In genomic region chr7:45215673-45216441, GRCm38 (mm10) we compare ENCODE assay signal across 8 mouse cellular contexts. TPM values are rescaled to one million over a fixed set of nuclear protein-coding genes. Genes with fewer than 3 reads are reported as not detected.
DNase-seq lines count a peak whose midpoint lies in the region; ATAC-seq and TF ChIP-seq lines count a peak whose summit lies in the region.

TSS of gene Tead2 (plus strand) at chr7:45215753.

- ATAC-seq in kidney, embryonic 14.5 days (ENCODE audit: low FRiP score, low TSS enrichment), result peak; percentile 68
- peak; percentile 44; the same call in 1 of the 2 replicates for ATAC-seq in stomach, embryonic 15.5 days (ENCODE audit: insufficient read depth, low FRiP score, low read depth)

- peak within 1 kb of the TSS; percentile 78 for H3K27ac ChIP-seq in ES-E14 (ENCODE audit: insufficient read depth, low read depth, low read length, poor library complexity, severe bottlenecking)
- peak within 1 kb of the TSS; percentile 96 for H3K27ac ChIP-seq in kidney, embryonic 14.5 days (ENCODE audit: low read depth, low read length)
- H3K27ac ChIP-seq in stomach, embryonic 15.5 days, result peak within 1 kb of the TSS; percentile 94

- in situ Hi-C loops in ES-E14 (cut with MboI; ENCODE audit: low sequenced_read_pairs in 2 of 2, unreplicated experiment in 2 of 2), result no loop called here

- H3K4me1 ChIP-seq in ES-E14 (ENCODE audit: control insufficient read depth in 2 of 2, insufficient read depth in 2 of 2, low read length in 2 of 2, poor library complexity in 1 of 2), result peaks cover 4 to 27% of the 10 kb centered on the region in 2 experiments; a peak in 2 of 4 replicates
- H3K4me1 ChIP-seq in kidney, embryonic 14.5 days (ENCODE audit: control insufficient read depth, insufficient read depth, low read length), result peaks cover 21% of the 10 kb centered on the region
- peaks cover 21% of the 10 kb centered on the region for H3K4me1 ChIP-seq in stomach, embryonic 15.5 days

- peaks cover 14% of the 10 kb centered on the region; the same call in 1 of the 2 replicates for H3K27me3 ChIP-seq in kidney, embryonic 14.5 days (ENCODE audit: control insufficient read depth, insufficient read depth, low read length)
- H3K27me3 ChIP-seq in stomach, embryonic 15.5 days (replicated peaks), result peaks cover 16% of the 10 kb centered on the region

- DNase-seq in ES-E14 (ENCODE audit: low read depth, low spot score), result peak; percentile 69
- DNase-seq in adrenal gland, adult 8-10 months, result no peak
- DNase-seq in forelimb bud, embryonic 11.5 days (ENCODE audit: low read depth, low spot score), result peak; percentile 67
- DNase-seq in lung, postnatal 10 days, result peak; percentile 74
- DNase-seq in layer of hippocampus, adult 8-10 months (ENCODE audit: low spot score in 2 of 2), result no peak
- DNase-seq in spleen, adult 12 weeks (ENCODE audit: low spot score), result no peak

- H3K4me2 ChIP-seq in kidney, embryonic 14.5 days (replicated peaks; ENCODE audit: low read depth, low read length), result peak within 1 kb of the TSS; percentile 79
- peak within 1 kb of the TSS; percentile 60 for H3K4me2 ChIP-seq in stomach, embryonic 15.5 days

- H3K4me3 ChIP-seq in ES-E14 (ENCODE audit: insufficient read depth in 1 of 2, low read depth in 1 of 2, low read length in 2 of 2, poor library complexity in 1 of 2, severe bottlenecking in 1 of 2), result peak within 1 kb of the TSS; percentile 70 to 89
- H3K4me3 ChIP-seq in kidney, embryonic 14.5 days (ENCODE audit: low read length), result peak within 1 kb of the TSS; percentile 78
- peak within 1 kb of the TSS; percentile 83 for H3K4me3 ChIP-seq in stomach, embryonic 15.5 days (replicated peaks)

- H3K9ac ChIP-seq in ES-E14 (ENCODE audit: insufficient read depth, low read depth, low read length, poor library complexity, severe bottlenecking), result peak within 1 kb of the TSS; percentile 93
- peak within 1 kb of the TSS; percentile 95 for H3K9ac ChIP-seq in kidney, embryonic 14.5 days (ENCODE audit: low read depth, low read length)
- H3K9ac ChIP-seq in stomach, embryonic 15.5 days, result peak within 1 kb of the TSS; percentile 82

- H3K36me3 ChIP-seq in ES-E14 (ENCODE audit: control insufficient read depth, insufficient read depth, low read length, poor library complexity, severe bottlenecking), result peaks cover 29% of the 10 kb centered on the region
- peaks cover 39% of the 10 kb centered on the region for H3K36me3 ChIP-seq in kidney, embryonic 14.5 days (ENCODE audit: control insufficient read depth, insufficient read depth, low read length)
- H3K36me3 ChIP-seq in stomach, embryonic 15.5 days, result peaks cover 23% of the 10 kb centered on the region

- H3K9me3 ChIP-seq in ES-E14 (ENCODE audit: control insufficient read depth, insufficient read depth, low read depth, low read length), result no peaks in the 10 kb centered on the region
- no peaks in the 10 kb centered on the region for H3K9me3 ChIP-seq in kidney, embryonic 14.5 days (ENCODE audit: control insufficient read depth, low read length)
- H3K9me3 ChIP-seq in stomach, embryonic 15.5 days, result no peaks in the 10 kb centered on the region

- under 1% methylated on average over 51 of the region's 55 CpGs for WGBS in kidney, embryonic 14.5 days
- under 1% methylated on average over 55 of the region's 55 CpGs for WGBS in stomach, embryonic 15.5 days

TF ChIP-seq in ES-E14, 5 proteins besides CTCF, POLR2A, EP300 and RAD21:
- no peak for TF ChIP-seq MAFK (IDR thresholded peaks at IDR 0.05; ENCODE audit: insufficient read depth, low read depth, low read length)
- no peak for TF ChIP-seq CHD2 (IDR thresholded peaks at IDR 0.05; ENCODE audit: low read depth, low read length)
- no peak for TF ChIP-seq HCFC1 (IDR thresholded peaks at IDR 0.05; ENCODE audit: borderline replicate concordance, insufficient read depth, low read length)
- TF ChIP-seq ZC3H11A (IDR thresholded peaks at IDR 0.05; ENCODE audit: borderline replicate concordance, low read depth, low read length), result no peak
- TF ChIP-seq ZNF384 (IDR thresholded peaks at IDR 0.05; ENCODE audit: low read depth, low read length), result no peak
TF ChIP-seq in ES-E14: peak in this region for 0.

RNA-seq across cellular contexts. Expression of gene Tead2, which starts in this region (rescaled TPM):
- 95.9 and 111 TPM in 2 replicates for total RNA-seq in ES-E14 (2012; rRNA removed)
- 10 to 100 TPM; 10.7 to 14.1 (median 12.0) TPM for total RNA-seq in adrenal gland, adult 8-10 months (2022)
- 206 and 234 TPM in 2 replicates for polyA plus RNA-seq in kidney, embryonic 14.5 days (2014; fragmentation: Nextera tagmentation; extraction: Ambion mirVana)
- polyA plus RNA-seq in stomach, embryonic 15.5 days (2015; fragmentation: Nextera tagmentation; extraction: Ambion mirVana), result 123 and 141 TPM in 2 replicates
- total RNA-seq in layer of hippocampus, adult 8-10 months (2022), result 1 to 10 TPM; 2.2 to 5.4 (median 3.7) TPM

Comparison
In these comparisons a context has a peak if more than half of its experiments do, and no peak if none do; other contexts are left out.
1. DNase-seq: peak in ES-E14 (single experiment), forelimb bud, embryonic 11.5 days (single experiment) and lung, postnatal 10 days (single experiment); none in adrenal gland, adult 8-10 months (single experiment), layer of hippocampus, adult 8-10 months (0 of 2) and spleen, adult 12 weeks (single experiment).
2. Peak in every context shown above with its lines, with median percentiles within 50 percentile points of each other: H3K27ac ChIP-seq, H3K4me3 ChIP-seq and H3K9ac ChIP-seq.